Mouse (Mus musculus) gastrocnemius, postnatal 36 days (tissue): ENCODE results near the gene Ubap2l. TPM values are rescaled to one million over a fixed set of nuclear protein-coding genes. Genes with fewer than 3 reads are reported as not detected.

Experiments used
- DNase-seq, 2 experiments: peaks; one replicate each; pipeline ENCODE4 v3.0.0; 2022
- intact Hi-C: fragments of 180-260 bp; cut with DNase I; formaldehyde crosslinking; loops from one replicate; pipeline ENCODE4 v1.15.1; 2025
- total RNA-seq, 2 experiments: library from RNA; stranded (reverse); gene quantifications; 2 replicates each; pipeline ENCODE4 v1.2.3; 2021

Gene Ubap2l
- total RNA-seq, 2 experiments from 2014 or later: 80.6 to 90.5 TPM

DNA sequence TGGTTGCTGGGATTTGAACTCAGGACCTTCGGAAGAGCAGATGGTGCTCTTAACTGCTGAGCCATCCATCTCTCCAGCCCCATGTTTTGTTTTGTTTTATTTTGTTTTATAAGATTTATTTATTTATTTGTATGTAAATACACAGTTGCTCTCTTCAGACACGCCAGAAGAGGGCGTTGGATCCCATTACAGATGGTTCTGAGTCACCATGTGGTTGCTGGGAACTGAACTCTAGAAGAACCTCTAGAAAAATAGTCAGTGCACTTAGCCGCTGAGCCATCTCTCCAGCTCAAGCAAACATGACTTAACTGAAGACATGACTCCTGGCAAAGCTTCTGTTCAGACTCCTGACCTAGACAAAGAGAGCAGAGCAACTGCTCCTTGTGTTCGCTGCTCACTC is 70.0 kb downstream of the Ubap2l start:
- intact Hi-C loops: no loop called here
- DNase-seq: no peak

DNA sequence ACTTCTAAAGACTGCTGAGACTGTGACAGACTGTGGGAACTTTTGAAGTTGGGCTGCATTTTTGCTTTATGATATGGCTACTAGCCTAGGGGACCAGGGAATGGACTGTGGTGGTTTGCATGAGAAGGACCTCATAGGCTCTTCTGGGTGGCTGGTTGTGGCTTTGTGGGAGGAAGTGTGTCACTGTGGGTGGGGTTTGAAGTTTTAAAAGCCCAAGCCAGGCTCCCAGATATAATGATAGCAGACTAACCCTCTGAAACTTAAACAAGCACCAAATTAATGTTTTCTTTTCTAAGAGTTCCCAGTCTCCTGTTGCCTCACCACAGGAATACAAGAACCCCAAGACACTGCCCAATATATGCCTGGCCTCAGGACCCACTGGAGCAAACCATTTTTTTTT is 75.6 kb downstream of the Ubap2l start:
- DNase-seq: no peak
- intact Hi-C loops: no loop called here

DNA sequence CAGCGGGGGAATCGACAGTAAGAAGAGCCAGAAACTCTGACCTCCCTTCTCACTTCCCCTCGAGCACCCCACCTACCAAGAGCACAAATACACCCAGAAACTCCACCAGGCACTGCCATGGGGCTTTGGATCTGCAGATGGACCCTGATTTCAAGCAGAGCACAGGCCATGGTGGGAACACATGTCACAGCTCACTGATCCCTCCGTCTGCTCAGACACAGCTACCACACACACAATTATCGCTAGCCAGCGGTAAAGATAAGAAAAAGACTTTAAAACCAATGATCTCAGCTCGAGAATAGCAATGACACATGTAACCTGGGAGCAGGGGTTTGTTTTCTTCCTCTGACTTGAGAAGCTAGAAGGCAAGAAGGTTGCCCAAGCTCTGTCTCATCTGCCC is 83.9 kb downstream of the Ubap2l start:
- no peak for DNase-seq
- intact Hi-C loops: loop anchor here (10.0 kb wide), 1 partner anchor 184 kb away; no protein-coding TSS in a partner anchor

DNA sequence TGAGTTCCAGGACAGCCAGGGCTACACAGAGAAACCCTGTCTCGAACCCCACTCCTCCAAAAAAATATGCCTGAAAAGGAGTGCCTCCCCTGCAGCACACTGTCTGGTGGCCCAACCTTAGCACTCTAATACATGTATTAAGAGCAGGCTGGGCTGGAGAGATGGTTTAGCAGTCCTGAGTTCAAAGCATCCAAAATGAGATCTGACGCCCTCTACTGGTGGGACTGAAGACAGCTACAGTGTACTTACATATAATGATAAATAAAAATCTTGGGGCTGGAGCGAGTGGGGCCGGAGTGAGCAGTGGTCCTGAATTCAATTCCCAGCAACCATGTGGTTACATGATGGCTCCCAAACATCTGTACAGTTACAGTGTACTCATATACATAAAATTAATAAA is 85.5 kb downstream of the Ubap2l start:
- DNase-seq: no peak
- intact Hi-C loops: loop anchor here (1.0 to 10.0 kb wide), 2 partner anchors 17 to 182 kb away; no protein-coding TSS in a partner anchor

DNA sequence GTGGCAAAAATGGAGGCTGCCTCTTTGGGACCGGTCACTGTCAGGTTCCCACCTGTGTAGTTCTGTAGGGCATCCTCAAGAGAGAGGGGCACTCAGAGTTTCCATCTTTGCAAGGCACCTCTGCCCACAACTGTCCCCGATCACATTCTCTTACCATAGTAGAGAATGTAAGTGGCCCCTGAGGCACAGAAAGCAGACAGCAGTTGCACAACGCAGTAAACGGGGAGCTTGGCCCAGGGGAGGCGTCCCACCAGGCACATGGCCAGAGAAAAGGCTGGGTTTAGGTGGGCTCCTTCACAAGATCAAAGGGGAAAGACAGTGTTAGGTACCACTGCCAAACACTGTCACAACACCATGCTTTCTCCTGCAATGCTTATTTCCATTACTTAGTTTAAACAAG is 86.5 kb downstream of the Ubap2l start:
- DNase-seq: no peak
- intact Hi-C loops: loop anchor here (1.0 to 10.0 kb wide), 2 partner anchors 16 to 181 kb away; no protein-coding TSS in a partner anchor

DNA sequence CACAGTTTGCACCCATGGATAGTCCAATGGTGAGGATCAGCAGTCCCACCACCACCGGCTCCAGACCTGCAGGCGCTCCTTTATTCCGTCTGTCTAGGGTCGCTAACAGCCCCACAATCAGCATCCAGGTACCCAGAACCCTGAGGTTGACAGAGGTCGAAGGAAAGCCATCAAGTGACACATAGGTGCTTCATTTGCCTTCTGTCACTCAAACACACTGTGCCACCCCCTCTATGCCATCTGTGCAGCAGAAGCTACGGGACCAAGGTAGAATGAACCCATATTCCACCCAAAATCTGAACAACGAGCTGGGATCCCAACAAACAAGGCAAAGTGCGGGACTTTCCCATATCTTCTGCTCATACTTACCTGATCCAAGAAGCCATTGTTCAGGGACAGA is 86.9 kb downstream of the Ubap2l start:
- intact Hi-C loops: loop anchor here (10.0 kb wide), 1 partner anchor 181 kb away; no protein-coding TSS in a partner anchor
- DNase-seq: no peak

DNA sequence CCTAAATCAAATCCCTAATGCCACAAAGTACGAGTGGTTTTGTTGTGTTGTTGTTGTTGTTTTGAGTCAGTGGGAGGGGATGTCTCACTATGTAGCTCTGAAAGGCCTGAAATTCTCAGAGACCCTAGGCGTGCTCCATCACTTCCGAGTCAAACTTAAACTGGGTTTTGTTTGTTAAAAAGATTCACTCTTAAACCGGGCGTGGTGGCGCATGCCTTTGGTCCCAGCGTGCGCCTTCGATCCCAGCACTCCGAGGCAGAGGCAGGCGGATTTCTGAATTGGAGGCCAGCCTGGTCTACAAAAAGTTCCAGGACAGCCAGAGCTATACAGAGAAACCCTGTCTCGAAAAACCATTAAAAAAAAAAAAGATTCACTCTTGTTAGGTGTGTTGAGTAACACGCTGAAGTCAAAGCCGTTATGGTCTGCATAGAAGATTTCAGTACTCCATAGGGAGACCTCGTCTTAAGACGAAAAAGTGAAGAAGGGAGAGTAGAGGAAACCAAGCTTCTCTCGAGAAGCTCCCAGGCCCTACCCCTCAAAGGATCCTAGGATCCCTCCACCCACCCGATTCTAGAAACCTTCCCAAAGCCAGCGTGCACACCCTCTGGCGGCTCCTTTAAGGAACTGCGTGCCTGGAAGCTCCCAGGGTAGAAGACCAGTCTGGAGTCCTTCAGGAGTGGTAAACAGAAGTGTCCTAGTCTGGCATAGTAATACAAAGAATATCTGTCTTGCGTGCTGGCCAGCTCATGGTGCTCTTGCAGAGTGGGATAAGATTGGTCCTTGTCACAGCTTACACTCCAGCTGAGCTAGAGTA is 88.3 kb downstream of the Ubap2l start:
- DNase-seq: peak; percentile 46 to 53
- intact Hi-C loops: loop anchor here (10.0 kb wide), 1 partner anchor 179 kb away; no protein-coding TSS in a partner anchor

DNA sequence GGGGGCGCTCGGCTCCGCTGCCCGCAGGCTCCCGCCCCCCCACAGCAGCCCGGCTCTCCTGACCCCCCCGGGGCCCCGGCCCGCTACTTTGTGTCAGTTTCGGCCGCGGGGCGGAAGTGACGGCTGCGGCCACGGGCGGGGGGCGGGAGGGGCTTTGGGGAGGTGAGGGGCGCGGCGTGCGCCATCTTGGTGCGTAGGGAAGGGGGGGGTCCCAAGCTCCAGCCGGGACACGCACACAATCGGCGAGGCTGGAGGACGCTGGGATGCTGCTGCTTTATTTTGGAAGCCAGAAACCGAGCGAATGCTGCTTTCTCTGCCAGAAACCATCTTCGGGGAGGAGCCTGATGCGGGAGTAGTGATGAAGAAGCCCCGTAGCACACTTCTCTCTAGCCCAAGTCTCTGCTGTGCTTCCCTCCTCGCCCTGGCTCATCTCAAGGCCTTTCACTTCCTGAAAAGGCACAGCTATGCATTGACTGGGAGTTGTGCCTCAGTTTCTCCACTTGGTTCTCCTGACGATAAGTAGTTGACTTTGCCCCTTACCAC is 89.1 kb downstream of the Ubap2l start, which contains the start of gene Atp8b2:
Gene Atp8b2, minus strand, starts transcription at position 288 of the 543 bp plus-strand sequence.
- intact Hi-C loops: loop anchor here (10.0 kb wide), 1 partner anchor 178 kb away; no protein-coding TSS in a partner anchor

DNA sequence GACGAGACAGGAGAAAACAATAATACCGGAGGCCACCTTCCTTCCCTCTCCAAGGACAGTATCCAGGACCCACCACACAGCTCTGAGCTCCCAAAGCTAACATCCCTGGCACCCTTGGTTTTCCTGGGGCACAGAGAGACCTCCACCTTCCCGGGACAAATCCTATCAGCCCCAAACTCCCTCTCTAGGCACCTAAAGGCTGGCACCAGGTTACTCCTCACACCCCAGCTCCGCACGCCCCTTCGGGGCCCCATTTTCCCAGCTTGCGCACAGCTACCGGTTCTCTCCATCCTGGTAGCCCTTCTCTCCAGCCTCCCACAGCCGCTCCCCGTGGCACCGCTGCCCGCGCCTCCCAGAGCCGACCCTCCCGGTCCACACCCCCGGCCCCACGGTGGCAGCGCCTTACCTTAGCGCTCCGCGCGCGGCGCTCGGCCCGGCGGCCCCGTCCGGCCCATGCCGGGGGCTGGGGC is 89.6 kb downstream of the Ubap2l start:
- DNase-seq: peak in 1 of 2 experiments; percentile 34
- intact Hi-C loops: loop anchor here (10.0 kb wide), 1 partner anchor 178 kb away; no protein-coding TSS in a partner anchor

More for the DNA sequence above, 89.1 kb downstream of the Ubap2l start, which contains the start of gene Atp8b2:
- peak; percentile 32 to 52 for DNase-seq

DNA sequence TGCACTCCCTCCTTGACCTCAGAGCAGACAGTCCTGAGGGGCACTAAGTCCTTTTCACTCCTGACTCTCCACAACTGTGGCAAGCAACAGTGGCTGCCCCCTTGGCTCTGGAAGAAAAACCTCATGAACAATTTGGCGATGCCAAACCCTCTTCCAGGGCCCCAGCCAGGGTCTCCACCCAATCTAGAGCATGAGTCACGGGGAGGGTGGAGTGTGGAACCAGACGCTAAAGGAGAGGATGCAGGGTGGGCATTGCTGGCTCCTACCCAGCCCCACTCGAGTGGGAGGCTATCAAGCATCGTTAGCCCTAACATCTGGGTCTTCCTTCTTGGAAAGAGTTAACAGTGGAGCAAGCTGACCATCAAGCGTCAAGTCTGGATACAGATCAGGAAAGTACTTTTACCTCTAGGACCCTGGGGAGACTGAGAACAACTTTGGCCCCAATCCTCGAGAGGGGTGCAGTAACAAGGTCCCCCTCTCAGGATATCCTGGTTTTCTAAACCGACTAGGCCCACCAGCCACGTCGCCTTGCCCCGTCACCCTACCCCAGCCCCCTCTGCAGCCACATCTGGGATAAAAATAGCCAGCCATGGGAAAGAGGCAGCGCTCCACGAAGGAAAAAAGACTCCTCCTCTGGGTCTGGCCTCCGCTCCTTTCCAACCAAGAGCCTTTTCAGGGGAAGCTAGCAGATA is 90.2 kb downstream of the Ubap2l start:
- DNase-seq: peak; percentile 32 to 50
- intact Hi-C loops: loop anchor here (10.0 kb wide), 1 partner anchor 177 kb away; no protein-coding TSS in a partner anchor

DNA sequence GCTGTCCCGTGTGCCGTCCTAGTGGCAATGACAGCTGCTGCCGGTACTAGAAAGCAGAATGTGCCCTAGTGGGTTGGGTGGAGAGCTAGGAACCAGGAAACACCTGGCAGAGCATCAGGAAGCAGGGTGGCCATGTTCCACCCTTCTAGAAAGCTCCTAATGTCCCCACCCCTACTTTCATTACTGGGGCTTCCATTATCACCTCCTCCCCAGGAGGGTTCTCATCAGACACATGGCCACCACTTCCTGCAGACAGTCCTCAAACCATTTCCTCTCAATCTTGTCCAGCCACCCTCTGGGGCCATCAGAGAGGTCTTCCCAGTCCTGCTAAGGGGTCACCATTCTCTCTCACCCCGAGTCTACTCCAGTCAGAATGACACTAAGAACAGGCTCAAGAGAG is 91.0 kb downstream of the Ubap2l start:
- intact Hi-C loops: loop anchor here (10.0 kb wide), 1 partner anchor 177 kb away; no protein-coding TSS in a partner anchor
- no peak for DNase-seq

DNA sequence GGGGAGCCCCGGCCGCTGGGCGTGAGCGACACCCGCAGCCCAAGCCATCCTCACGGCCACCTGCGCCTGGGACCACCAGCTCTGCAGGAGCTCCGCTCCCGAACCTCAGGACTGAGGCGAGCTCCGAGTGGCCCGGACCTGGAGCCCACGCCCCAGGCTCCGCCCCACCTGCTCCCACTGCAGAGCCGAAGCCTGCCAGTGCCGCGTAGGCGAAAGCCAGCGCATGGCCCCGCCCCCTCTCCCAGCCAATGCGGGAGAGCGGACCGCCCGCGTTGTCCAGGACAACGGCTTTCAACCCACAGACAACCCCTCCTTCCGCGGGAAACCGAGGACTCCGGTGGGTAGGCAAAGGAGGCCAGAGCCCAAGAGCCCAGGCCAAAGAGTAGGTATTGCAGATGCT is 92.0 kb downstream of the Ubap2l start:
- peak; percentile 83 to 90 for DNase-seq
- intact Hi-C loops: loop anchor here (10.0 kb wide), 1 partner anchor 176 kb away; no protein-coding TSS in a partner anchor

DNA sequence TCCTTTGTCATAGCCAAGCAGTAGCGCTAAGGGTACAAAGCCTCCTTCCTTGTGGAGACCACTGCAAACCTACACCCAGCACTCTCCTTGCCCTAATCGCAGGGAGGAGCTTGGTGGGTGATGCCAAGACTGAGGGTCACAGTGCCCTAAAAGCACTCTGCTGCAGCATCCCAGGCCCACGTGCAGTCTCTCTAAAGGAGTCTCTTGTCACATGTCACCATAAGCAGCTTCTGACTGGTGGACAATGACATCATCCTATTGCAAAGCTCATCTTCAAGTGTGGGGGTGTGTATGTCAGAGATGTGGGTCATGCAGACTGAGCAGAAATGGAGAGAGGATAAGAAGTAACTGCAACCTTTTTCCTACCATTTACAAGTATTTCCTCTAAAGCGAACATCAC is 93.0 kb downstream of the Ubap2l start:
- intact Hi-C loops: no loop called here
- DNase-seq: no peak

DNA sequence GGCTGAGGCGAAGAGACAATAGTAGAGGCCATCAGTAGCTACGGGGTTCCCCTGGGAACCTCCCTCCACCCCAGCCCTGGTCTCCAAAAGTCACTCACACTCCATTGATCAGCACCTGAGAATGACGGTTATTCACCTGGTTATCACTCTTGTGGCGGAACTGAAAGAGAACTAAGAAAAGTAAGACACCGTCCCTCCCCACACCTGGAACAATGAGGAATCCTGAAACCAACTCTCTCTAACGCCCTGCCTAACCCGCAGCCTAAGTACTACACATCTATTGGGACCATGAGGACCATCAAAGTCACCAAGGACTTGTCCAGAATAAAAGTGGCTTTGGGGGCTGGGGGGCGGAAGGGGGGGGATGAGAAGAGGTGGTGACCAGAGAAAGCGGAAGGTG is 94.5 kb downstream of the Ubap2l start:
- DNase-seq: no peak
- intact Hi-C loops: no loop called here

DNA sequence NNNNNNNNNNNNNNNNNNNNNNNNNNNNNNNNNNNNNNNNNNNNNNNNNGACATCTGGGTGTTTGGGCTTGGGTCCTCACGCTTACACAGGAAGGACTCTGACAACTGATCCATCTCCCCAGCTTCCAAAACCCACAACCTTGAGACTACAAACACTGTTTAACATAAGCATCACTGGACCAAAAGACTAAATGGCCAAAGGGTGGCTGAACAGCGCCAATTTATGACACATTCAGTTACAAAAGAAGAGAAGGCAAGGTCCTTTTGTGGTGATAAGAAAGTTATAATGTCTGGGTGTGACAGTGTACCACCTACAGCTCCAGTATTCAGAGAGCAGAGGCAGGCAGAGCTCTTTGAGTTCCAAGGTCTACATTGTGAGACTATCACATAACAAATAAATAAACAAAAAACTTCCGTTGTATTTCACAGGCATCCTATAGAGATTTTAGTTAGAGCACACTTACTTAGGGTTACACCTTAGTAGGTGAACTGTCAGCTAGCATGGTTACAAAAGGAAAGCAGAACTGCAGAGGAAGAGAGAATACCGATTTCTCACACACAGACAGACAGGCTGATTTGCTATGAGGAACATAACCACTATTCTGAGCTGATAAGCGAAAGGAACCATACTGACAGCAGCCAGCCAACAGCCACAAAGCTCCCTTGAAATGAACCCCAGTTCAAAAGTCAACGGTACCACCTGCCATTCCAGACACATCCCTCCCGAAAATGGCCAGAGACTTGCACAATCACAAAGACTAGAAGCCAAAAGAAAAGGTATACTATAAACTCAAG is 96.1 kb downstream of the Ubap2l start:
- DNase-seq: no peak
- intact Hi-C loops: no loop called here

DNA sequence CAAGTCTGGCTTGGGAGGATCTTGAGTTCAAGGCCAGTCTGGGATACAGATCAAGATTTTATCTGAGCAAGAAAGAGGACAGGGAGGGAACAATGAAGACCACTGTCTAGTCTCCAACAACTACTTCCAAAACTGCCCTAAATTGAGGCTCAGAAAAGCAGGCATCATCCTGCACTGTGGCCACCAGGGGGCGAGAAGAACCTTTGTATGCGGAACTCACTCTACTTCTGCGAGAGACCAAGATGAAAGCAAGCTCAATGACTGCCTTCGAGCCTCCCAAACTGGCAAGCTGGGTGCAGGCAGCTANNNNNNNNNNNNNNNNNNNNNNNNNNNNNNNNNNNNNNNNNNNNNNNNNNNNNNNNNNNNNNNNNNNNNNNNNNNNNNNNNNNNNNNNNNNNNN is 99.0 kb downstream of the Ubap2l start:
- intact Hi-C loops: loop anchor here (2.0 kb wide), 1 partner anchor 123 kb away; no protein-coding TSS in a partner anchor

More for the DNA sequence above, 99.0 kb downstream of the Ubap2l start:
- peak; percentile 59 to 66 for DNase-seq
